In genomic region chr10:10763015-10763414, GRCm38 (mm10) we compare ENCODE assay signal across 22 mouse cellular contexts.
DNase-seq lines count a peak whose midpoint lies in the region; ATAC-seq and TF ChIP-seq lines count a peak whose summit lies in the region.
"Had no signal": no experiment of that assay in that cellular context is flagged by ENCODE, and none has a peak within 500 bp of the region (broad histone marks: within the 10 kb centered on the region; RNA-seq: fewer than 3 reads in every experiment).

No protein-coding gene starts in this region.

- DNase-seq in forebrain, embryonic 14.5 days (ENCODE audit: low spot score), result peak; percentile 58
- DNase-seq in forebrain, embryonic 10.5 days (ENCODE audit: extremely low spot score, low spot score), result no peak
- peak; percentile 19 for DNase-seq in limb, embryonic 14.5 days (ENCODE audit: low spot score)
- DNase-seq in limb, embryonic 10.5 days (ENCODE audit: low spot score), result no peak
- peak; percentile 63 for DNase-seq in Muller cell, postnatal 12 days (ENCODE audit: inconsistent ontology term)
- peak; percentile 12 for DNase-seq in forebrain, postnatal 0 days
- no peak for DNase-seq in gastrocnemius, postnatal 4 days (ENCODE audit: low spot score in 2 of 2)
- DNase-seq: adrenal gland, postnatal 10 days; cerebellum, adult 9-10 months; gastrocnemius, postnatal 36 days; heart, postnatal 36 days; kidney, adult 8-10 months; kidney, postnatal 36 days; liver; right cerebral cortex, postnatal 25 days; spleen, adult 18-20 months had no signal

- 13% methylated on average over 4 of the region's 4 CpGs for WGBS in forebrain, embryonic 14.5 days
- 86% methylated on average over 4 of the region's 4 CpGs for WGBS in forebrain, embryonic 10.5 days
- 81% methylated on average over 4 of the region's 4 CpGs for WGBS in limb, embryonic 14.5 days
- 92% methylated on average over 4 of the region's 4 CpGs for WGBS in limb, embryonic 10.5 days
- WGBS in forebrain, postnatal 0 days, result 25% methylated on average over 4 of the region's 4 CpGs

- TF ChIP-seq POLR2A in limb, embryonic 14.5 days (IDR thresholded peaks at IDR 0.05; ENCODE audit: borderline replicate concordance, extremely low read depth, insufficient read depth, insufficient read length), result no peak

- TF ChIP-seq CTCF in forebrain, postnatal 0 days (IDR thresholded peaks at IDR 0.05; ENCODE audit: low read depth), result no peak

- H3K4me2 ChIP-seq in forebrain, embryonic 14.5 days (ENCODE audit: low read length), result no peak overlapping the region
- H3K4me2 ChIP-seq in limb, embryonic 14.5 days (replicated peaks; ENCODE audit: low read depth, low read length, severe bottlenecking), result no peak overlapping the region
- H3K4me2 ChIP-seq in forebrain, postnatal 0 days (ENCODE audit: low read depth), result no peak overlapping the region
- H3K4me2 ChIP-seq: heart, embryonic 15.5 days; hindbrain, embryonic 14.5 days; liver, embryonic 15.5 days had no signal

- H3K27me3 ChIP-seq in forebrain, embryonic 14.5 days (replicated peaks; ENCODE audit: control insufficient read depth, insufficient read depth, low read length), result no peaks in the 10 kb centered on the region
- H3K27me3 ChIP-seq in forebrain, embryonic 10.5 days (ENCODE audit: poor library complexity, severe bottlenecking), result no peaks in the 10 kb centered on the region
- no peaks in the 10 kb centered on the region for H3K27me3 ChIP-seq in limb, embryonic 14.5 days (ENCODE audit: control insufficient read depth, insufficient read depth, low read length)
- no peaks in the 10 kb centered on the region for H3K27me3 ChIP-seq in limb, embryonic 10.5 days (ENCODE audit: low read depth, poor library complexity, severe bottlenecking)
- no peaks in the 10 kb centered on the region for H3K27me3 ChIP-seq in forebrain, postnatal 0 days (ENCODE audit: insufficient read depth, low read length)
- H3K27me3 ChIP-seq: heart, embryonic 15.5 days; liver, embryonic 15.5 days had no signal

- H3K36me3 ChIP-seq in forebrain, embryonic 14.5 days (ENCODE audit: control insufficient read depth, insufficient read depth, low read length), result no peaks in the 10 kb centered on the region
- no peaks in the 10 kb centered on the region for H3K36me3 ChIP-seq in forebrain, embryonic 10.5 days (replicated peaks)
- no peaks in the 10 kb centered on the region for H3K36me3 ChIP-seq in limb, embryonic 14.5 days (ENCODE audit: control insufficient read depth, insufficient read depth, low read length)
- H3K36me3 ChIP-seq in limb, embryonic 10.5 days, result no peaks in the 10 kb centered on the region
- no peaks in the 10 kb centered on the region for H3K36me3 ChIP-seq in forebrain, postnatal 0 days (ENCODE audit: insufficient read depth)
- H3K36me3 ChIP-seq: heart, embryonic 15.5 days; liver, embryonic 15.5 days; midbrain, embryonic 10.5 days had no signal

- no peak overlapping the region for H3K9ac ChIP-seq in forebrain, embryonic 14.5 days (ENCODE audit: low read length)
- no peak overlapping the region for H3K9ac ChIP-seq in limb, embryonic 14.5 days (ENCODE audit: low read depth, low read length, severe bottlenecking)
- no peak overlapping the region for H3K9ac ChIP-seq in forebrain, postnatal 0 days
- H3K9ac ChIP-seq: heart, embryonic 15.5 days; hindbrain, embryonic 14.5 days; liver, embryonic 15.5 days had no signal

- H3K4me1 ChIP-seq in forebrain, embryonic 14.5 days (ENCODE audit: control insufficient read depth, insufficient read depth, low read length), result no peaks in the 10 kb centered on the region
- no peaks in the 10 kb centered on the region for H3K4me1 ChIP-seq in forebrain, embryonic 10.5 days
- no peaks in the 10 kb centered on the region; the same call in 1 of the 2 replicates for H3K4me1 ChIP-seq in limb, embryonic 14.5 days (ENCODE audit: control insufficient read depth, insufficient read depth, low read length)
- H3K4me1 ChIP-seq in limb, embryonic 10.5 days, result no peaks in the 10 kb centered on the region
- H3K4me1 ChIP-seq in forebrain, postnatal 0 days (ENCODE audit: insufficient read depth), result no peaks in the 10 kb centered on the region
- H3K4me1 ChIP-seq: heart, embryonic 15.5 days; liver, embryonic 15.5 days; midbrain, embryonic 10.5 days had no signal

- no peak overlapping the region for H3K27ac ChIP-seq in forebrain, embryonic 14.5 days (ENCODE audit: low read depth, low read length)
- H3K27ac ChIP-seq in forebrain, embryonic 10.5 days, result no peak overlapping the region
- no peak overlapping the region for H3K27ac ChIP-seq in limb, embryonic 14.5 days (replicated peaks; ENCODE audit: low read depth, low read length)
- H3K27ac ChIP-seq in limb, embryonic 10.5 days, result no peak overlapping the region
- H3K27ac ChIP-seq in forebrain, postnatal 0 days (ENCODE audit: low read depth, low read length), result no peak overlapping the region
- H3K27ac ChIP-seq: heart, embryonic 15.5 days; hindbrain, embryonic 14.5 days; liver, embryonic 15.5 days; midbrain, embryonic 10.5 days had no signal

- ATAC-seq in forebrain, embryonic 14.5 days, result peak; percentile 42; the same call in 1 of the 2 replicates
- no peak for ATAC-seq in limb, embryonic 14.5 days (ENCODE audit: low FRiP score, low read depth)
- no peak for ATAC-seq in forebrain, postnatal 0 days
- ATAC-seq: activated CD4-positive, CD25-positive, alpha-beta regulatory T cell, adult 4 months; lung, postnatal 0 days had no signal

- no peaks in the 10 kb centered on the region for H3K9me3 ChIP-seq in forebrain, embryonic 14.5 days (replicated peaks; ENCODE audit: control insufficient read depth, low read length)
- H3K9me3 ChIP-seq in forebrain, embryonic 10.5 days, result no peaks in the 10 kb centered on the region
- H3K9me3 ChIP-seq in limb, embryonic 14.5 days (ENCODE audit: control insufficient read depth, low read length), result no peaks in the 10 kb centered on the region
- no peaks in the 10 kb centered on the region for H3K9me3 ChIP-seq in limb, embryonic 10.5 days (replicated peaks)
- H3K9me3 ChIP-seq in forebrain, postnatal 0 days (ENCODE audit: low read length), result no peaks in the 10 kb centered on the region
- H3K9me3 ChIP-seq: heart, embryonic 15.5 days; liver, embryonic 15.5 days; midbrain, embryonic 10.5 days had no signal

- no peak overlapping the region for H3K4me3 ChIP-seq in forebrain, embryonic 14.5 days (ENCODE audit: low read depth, low read length)
- no peak overlapping the region for H3K4me3 ChIP-seq in forebrain, embryonic 10.5 days
- no peak overlapping the region for H3K4me3 ChIP-seq in limb, embryonic 14.5 days (replicated peaks; ENCODE audit: low read length)
- H3K4me3 ChIP-seq in limb, embryonic 10.5 days, result no peak overlapping the region
- H3K4me3 ChIP-seq in forebrain, postnatal 0 days (ENCODE audit: low read depth, low read length), result no peak overlapping the region
- H3K4me3 ChIP-seq: heart, embryonic 15.5 days; liver, embryonic 15.5 days; midbrain, embryonic 10.5 days had no signal

Comparison
In these comparisons a context has a peak if more than half of its experiments do, and no peak if none do; other contexts are left out.
1. DNase-seq: peak in forebrain, embryonic 14.5 days (single experiment), limb, embryonic 14.5 days (single experiment), Muller cell, postnatal 12 days (single experiment) and forebrain, postnatal 0 days (single experiment); none in forebrain, embryonic 10.5 days (single experiment), limb, embryonic 10.5 days (single experiment) and gastrocnemius, postnatal 4 days (0 of 2).